9 mouse cellular contexts compared by ENCODE assay signal in the genomic region with DNA sequence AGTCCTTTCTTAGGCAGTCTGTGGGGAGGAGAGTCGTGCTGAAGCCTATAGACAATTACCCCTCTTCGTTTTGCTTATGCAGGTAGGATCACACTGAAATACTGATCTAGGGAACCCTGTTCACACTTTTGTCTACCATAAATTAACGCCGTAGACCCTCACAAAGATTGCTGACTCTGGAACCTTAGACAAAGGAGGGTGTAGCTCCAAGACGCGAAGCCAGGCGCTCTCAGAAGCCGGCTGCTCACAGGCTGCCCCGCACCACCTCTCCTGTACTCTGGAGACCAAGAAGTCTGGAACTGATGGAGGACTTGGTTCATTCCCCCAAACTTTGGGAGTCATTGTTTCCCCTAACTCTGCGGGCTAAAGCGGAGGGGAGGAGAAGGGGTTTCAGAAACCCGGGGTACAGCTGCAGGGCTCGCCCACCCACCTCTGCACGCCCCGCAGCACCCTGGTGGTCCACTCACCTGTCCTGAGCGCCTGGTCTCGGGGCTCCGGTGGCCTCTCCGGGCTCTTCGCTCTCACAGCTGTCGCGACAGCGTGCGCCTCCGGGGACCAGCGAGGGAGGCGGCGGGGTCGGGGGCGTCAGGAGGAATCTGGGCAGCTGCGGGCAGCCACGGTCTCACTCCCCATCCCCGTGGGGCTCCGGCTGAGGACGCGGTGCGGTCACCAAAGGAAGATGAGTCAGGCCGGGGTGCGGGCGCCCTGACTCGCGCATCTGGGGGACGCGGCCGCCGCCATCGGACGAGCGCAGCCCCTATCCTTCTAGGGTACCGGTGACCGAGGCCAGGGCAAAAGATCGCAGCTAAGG. TPM values are rescaled to one million over a fixed set of nuclear protein-coding genes. Genes with fewer than 3 reads are reported as not detected.
DNase-seq lines count a peak whose midpoint lies in the region; ATAC-seq and TF ChIP-seq lines count a peak whose summit lies in the region.
"Had no signal": no experiment of that assay in that cellular context is flagged by ENCODE, and none has a peak within 500 bp of the region (broad histone marks: within the 10 kb centered on the region; RNA-seq: fewer than 3 reads in every experiment).

A gene (plus strand): TSS at position 585 of the 811 bp plus-strand sequence.

- peak within 1 kb of the TSS; percentile 72 for H3K4me3 ChIP-seq in gastrocnemius, adult 2 months
- H3K4me3 ChIP-seq in E14TG2a.4 (replicated peaks; ENCODE audit: low read length) = peak within 1 kb of the TSS; percentile 85
- peak within 1 kb of the TSS; percentile 72 for H3K4me3 ChIP-seq in embryonic facial prominence, embryonic 10.5 days
- peak within 1 kb of the TSS; percentile 81 for H3K4me3 ChIP-seq in hindbrain, embryonic 13.5 days
- H3K4me3 ChIP-seq in liver, embryonic 13.5 days (replicated peaks) = peak within 1 kb of the TSS; percentile 43

- no peaks in the 10 kb centered on the region for H3K9me3 ChIP-seq in E14TG2a.4 (ENCODE audit: low read length)
- H3K9me3 ChIP-seq in embryonic facial prominence, embryonic 10.5 days = no peaks in the 10 kb centered on the region
- no peaks in the 10 kb centered on the region for H3K9me3 ChIP-seq in hindbrain, embryonic 13.5 days
- H3K9me3 ChIP-seq in liver, embryonic 13.5 days (replicated peaks) = no peaks in the 10 kb centered on the region

- ATAC-seq in hindbrain, embryonic 13.5 days (ENCODE audit: low FRiP score) = peak; percentile 76
- ATAC-seq in liver, embryonic 13.5 days (ENCODE audit: low read depth) = no peak

- peaks cover 47% of the 10 kb centered on the region for H3K27me3 ChIP-seq in E14TG2a.4 (ENCODE audit: insufficient read depth, low read length)
- peaks cover 31% of the 10 kb centered on the region for H3K27me3 ChIP-seq in embryonic facial prominence, embryonic 10.5 days (replicated peaks; ENCODE audit: low read depth, poor library complexity, severe bottlenecking)
- H3K27me3 ChIP-seq in hindbrain, embryonic 13.5 days = no peaks in the 10 kb centered on the region
- H3K27me3 ChIP-seq in liver, embryonic 13.5 days = peaks cover 32% of the 10 kb centered on the region

- peaks cover 6% of the 10 kb centered on the region; the same call in 1 of the 2 replicates for H3K4me1 ChIP-seq in E14TG2a.4 (replicated peaks; ENCODE audit: low read depth, low read length)
- peaks cover 8% of the 10 kb centered on the region for H3K4me1 ChIP-seq in embryonic facial prominence, embryonic 10.5 days
- peaks cover 17% of the 10 kb centered on the region for H3K4me1 ChIP-seq in hindbrain, embryonic 13.5 days (replicated peaks)
- H3K4me1 ChIP-seq in liver, embryonic 13.5 days (replicated peaks) = no peaks in the 10 kb centered on the region

- peak within 1 kb of the TSS; percentile 79 for H3K4me2 ChIP-seq in hindbrain, embryonic 13.5 days
- peak within 1 kb of the TSS; percentile 61 for H3K4me2 ChIP-seq in liver, embryonic 13.5 days

- WGBS in embryonic facial prominence, embryonic 10.5 days = 3% methylated on average over 52 of the region's 52 CpGs
- WGBS in hindbrain, embryonic 13.5 days = 1% methylated on average over 52 of the region's 52 CpGs
- 5% methylated on average over 51 of the region's 52 CpGs for WGBS in liver, embryonic 13.5 days (ENCODE audit: insufficient replicate concordance)

- peak within 1 kb of the TSS; percentile 92 for H3K9ac ChIP-seq in hindbrain, embryonic 13.5 days
- no peak within 1 kb of the TSS for H3K9ac ChIP-seq in liver, embryonic 13.5 days

- intact Hi-C loops in gastrocnemius, adult 2 months (cut with DNase I) = loop anchor here (5.0 kb wide), 1 partner anchor 396 kb away; no protein-coding TSS in a partner anchor
- intact Hi-C loops in gastrocnemius, postnatal 36 days (cut with DNase I) = loop anchor here (5.0 kb wide), 1 partner anchor 396 kb away; no protein-coding TSS in a partner anchor

- no peak for TF ChIP-seq CTCF in gastrocnemius, adult 2 months (IDR thresholded peaks at IDR 0.05)
- TF ChIP-seq CTCF in E14TG2a.4 (conservative IDR thresholded peaks at IDR 0.05; ENCODE audit: low read length) = no peak

- H3K27ac ChIP-seq in gastrocnemius, adult 2 months = no peak within 1 kb of the TSS
- peak within 1 kb of the TSS; percentile 75 for H3K27ac ChIP-seq in embryonic facial prominence, embryonic 10.5 days (replicated peaks)
- H3K27ac ChIP-seq in hindbrain, embryonic 13.5 days = peak within 1 kb of the TSS; percentile 86
- no peak within 1 kb of the TSS for H3K27ac ChIP-seq in liver, embryonic 13.5 days

- no peaks in the 10 kb centered on the region for H3K36me3 ChIP-seq in E14TG2a.4 (ENCODE audit: insufficient read depth, low read length)
- H3K36me3 ChIP-seq in embryonic facial prominence, embryonic 10.5 days (replicated peaks) = no peaks in the 10 kb centered on the region
- H3K36me3 ChIP-seq in hindbrain, embryonic 13.5 days = no peaks in the 10 kb centered on the region
- no peaks in the 10 kb centered on the region for H3K36me3 ChIP-seq in liver, embryonic 13.5 days

- peak; percentile 14 for DNase-seq in gastrocnemius, adult 2 months
- no peak for DNase-seq in gastrocnemius, postnatal 36 days
- peak; percentile 51 for DNase-seq in embryonic facial prominence, embryonic 10.5 days (ENCODE audit: low spot score)
- no peak for DNase-seq in liver, embryonic 13.5 days
- DNase-seq in right cerebral cortex, postnatal 10 days (ENCODE audit: low spot score in 2 of 2) = peak; percentile 42 to 46
- no peak for DNase-seq in B cell, adult 2 months

RNA-seq across cellular contexts. Expression of the gene that starts here (rescaled TPM):
- not detected for total RNA-seq in gastrocnemius, adult 2 months (2021)
- total RNA-seq in gastrocnemius, postnatal 36 days (2021) = not detected
- not detected in 2 replicates for polyA plus RNA-seq in embryonic facial prominence, embryonic 10.5 days (2016; fragmentation: Nextera tagmentation; extraction: Ambion mirVana)
- 1.8 and 2.7 TPM in 2 replicates for polyA plus RNA-seq in hindbrain, embryonic 13.5 days (2015; fragmentation: Nextera tagmentation; extraction: Ambion mirVana)
- polyA plus RNA-seq in liver, embryonic 13.5 days (2015; fragmentation: Nextera tagmentation; extraction: Ambion mirVana) = not detected in 2 replicates
- total RNA-seq: heart, postnatal 14 days had no signal

Comparison
In these comparisons a context has a peak if more than half of its experiments do, and no peak if none do; other contexts are left out.
1. Peak in DNase-seq and H3K4me3 ChIP-seq in gastrocnemius, adult 2 months; RNA of the gene not detected or under 1 TPM.
2. Peak in DNase-seq, H3K4me3 ChIP-seq and H3K27ac ChIP-seq in embryonic facial prominence, embryonic 10.5 days; RNA of the gene not detected or under 1 TPM.
3. DNase-seq: peak in right cerebral cortex, postnatal 10 days (2 of 2); none in gastrocnemius, postnatal 36 days (0 of 2), liver, embryonic 13.5 days (single experiment) and B cell, adult 2 months (0 of 2).
4. Peak in every context shown above with its lines, with median percentiles within 50 percentile points of each other: H3K4me3 ChIP-seq.